Mouse (Mus musculus): ENCODE measurements around the gene Rpl32. TPM values are rescaled to one million over a fixed set of nuclear protein-coding genes. Genes with fewer than 3 reads are reported as not detected.

Gene Rpl32
- total and polyA plus RNA-seq, 2 experiments = 193 to 1,017 TPM

- Histone ChIP-seq H3K9ac (ENCODE audit: low read depth, low read length) (no peak overlapping the region), H3K79me2 (ENCODE audit: control insufficient read depth, insufficient read depth, low read length) (no peaks in the 10 kb centered on the region), H3K36me3 (ENCODE audit: control insufficient read depth, insufficient read depth, low read length) (no peaks in the 10 kb centered on the region), H3K4me1 (ENCODE audit: control insufficient read depth, insufficient read depth, low read length) (peaks cover 6% of the 10 kb centered on the region; the same call in 1 of the 2 replicates), H3K27me3 (ENCODE audit: control insufficient read depth, insufficient read depth, low read length) (no peaks in the 10 kb centered on the region), H3K4me3 (ENCODE audit: insufficient read depth, low read depth, low read length) (no peak overlapping the region), H3K27ac (replicated peaks; ENCODE audit: insufficient read depth, low read depth, low read length) (no peak overlapping the region)
- no peak for DNase-seq (ENCODE audit: extremely low read depth, low read depth, low spot score)
- WGBS = 52% methylated on average over 5 of the region's 5 CpGs
- no peak for TF ChIP-seq CTCF (IDR thresholded peaks at IDR 0.05; ENCODE audit: low read depth, low read length)
- TF ChIP-seq POLR2A (IDR thresholded peaks at IDR 0.05; ENCODE audit: extremely low read depth, insufficient read depth, low read length) = no peak
These were observed 49.1 kb downstream of the Rpl32 start for GRCm38 (mm10) chr6:115759461-115759860.

GRCm38 (mm10) chr6:115758981-115759435 is 49.5 kb downstream of the Rpl32 start:
- Histone ChIP-seq H3K27me3 (ENCODE audit: control insufficient read depth, insufficient read depth, low read length) (no peaks in the 10 kb centered on the region), H3K27ac (replicated peaks; ENCODE audit: insufficient read depth, low read depth, low read length) (no peak overlapping the region), H3K79me2 (ENCODE audit: control insufficient read depth, insufficient read depth, low read length) (no peaks in the 10 kb centered on the region), H3K4me1 (ENCODE audit: control insufficient read depth, insufficient read depth, low read length) (peaks cover 6% of the 10 kb centered on the region; the same call in 1 of the 2 replicates), H3K4me3 (ENCODE audit: insufficient read depth, low read depth, low read length) (no peak overlapping the region), H3K36me3 (ENCODE audit: control insufficient read depth, insufficient read depth, low read length) (no peaks in the 10 kb centered on the region), H3K9ac (ENCODE audit: low read depth, low read length) (no peak overlapping the region)
- 58% methylated on average over 9 of the region's 9 CpGs for WGBS
- no peak for DNase-seq (ENCODE audit: extremely low read depth, low read depth, low spot score)
- no peak for TF ChIP-seq CTCF (IDR thresholded peaks at IDR 0.05; ENCODE audit: low read depth, low read length)
- TF ChIP-seq POLR2A (IDR thresholded peaks at IDR 0.05; ENCODE audit: extremely low read depth, insufficient read depth, low read length) = no peak

GRCm38 (mm10) chr6:115755536-115755935 is 53.0 kb downstream of the Rpl32 start:
- Histone ChIP-seq H3K4me1 (ENCODE audit: control insufficient read depth, insufficient read depth, low read length) (no peaks in the 10 kb centered on the region), H3K27ac (replicated peaks; ENCODE audit: insufficient read depth, low read depth, low read length) (no peak overlapping the region), H3K4me3 (ENCODE audit: insufficient read depth, low read depth, low read length) (no peak overlapping the region), H3K27me3 (ENCODE audit: control insufficient read depth, insufficient read depth, low read length) (no peaks in the 10 kb centered on the region), H3K79me2 (ENCODE audit: control insufficient read depth, insufficient read depth, low read length) (no peaks in the 10 kb centered on the region), H3K9ac (ENCODE audit: low read depth, low read length) (no peak overlapping the region), H3K36me3 (ENCODE audit: control insufficient read depth, insufficient read depth, low read length) (no peaks in the 10 kb centered on the region)
- WGBS = 74% methylated on average over 7 of the region's 7 CpGs
- DNase-seq (ENCODE audit: extremely low read depth, low read depth, low spot score) = no peak
- TF ChIP-seq POLR2A (IDR thresholded peaks at IDR 0.05; ENCODE audit: extremely low read depth, insufficient read depth, low read length) (no peak), CTCF (IDR thresholded peaks at IDR 0.05; ENCODE audit: low read depth, low read length) (no peak)

Other genes with a start within 250 kb of the Rpl32 start
- 19.2 and 19.5 TPM in 2 replicates for gene Mkrn2os, start 216.2 kb downstream of the Rpl32 start, total RNA-seq (2014; rRNA removed)
- gene Mkrn2os, start 216.2 kb downstream of the Rpl32 start, polyA plus RNA-seq (2012; rRNA removed) = 25.4 and 29.3 TPM in 2 replicates
- gene Mkrn2, start 206.8 kb downstream of the Rpl32 start, total RNA-seq (2014; rRNA removed) = 18.9 and 19.9 TPM in 2 replicates
- gene Mkrn2, start 206.8 kb downstream of the Rpl32 start, polyA plus RNA-seq (2012; rRNA removed) = 44.0 and 58.1 TPM in 2 replicates
- 71.0 and 92.3 TPM in 2 replicates for gene Raf1, start 132.1 kb downstream of the Rpl32 start, total RNA-seq (2014; rRNA removed)
- gene Raf1, start 132.1 kb downstream of the Rpl32 start, polyA plus RNA-seq (2012; rRNA removed) = 90.3 and 129 TPM in 2 replicates
- gene Tmem40, start 46.3 kb downstream of the Rpl32 start, total RNA-seq (2014; rRNA removed) = not detected in 2 replicates
- gene Tmem40, start 46.3 kb downstream of the Rpl32 start, polyA plus RNA-seq (2012; rRNA removed) = 0.10 TPM in 1 of 2 replicates, not detected in the other
- 0.18 and 0.40 TPM in 2 replicates for gene Cand2, start 34.2 kb downstream of the Rpl32 start, total RNA-seq (2014; rRNA removed)
- gene Cand2, start 34.2 kb downstream of the Rpl32 start, polyA plus RNA-seq (2012; rRNA removed) = 0.25 and 0.57 TPM in 2 replicates
- gene Efcab12, start 29.7 kb upstream of the Rpl32 start, total RNA-seq (2014; rRNA removed) = 0.07 and 0.09 TPM in 2 replicates
- gene Efcab12, start 29.7 kb upstream of the Rpl32 start, polyA plus RNA-seq (2012; rRNA removed) = 0.05 and 0.11 TPM in 2 replicates
- gene Mbd4, start 44.6 kb upstream of the Rpl32 start, total RNA-seq (2014; rRNA removed) = 1.1 and 1.8 TPM in 2 replicates
- 0.21 and 0.31 TPM in 2 replicates for gene Mbd4, start 44.6 kb upstream of the Rpl32 start, polyA plus RNA-seq (2012; rRNA removed)
- gene Ift122, start 44.7 kb upstream of the Rpl32 start, total RNA-seq (2014; rRNA removed) = 3.0 and 3.6 TPM in 2 replicates
- 2.0 TPM in 2 replicates for gene Ift122, start 44.7 kb upstream of the Rpl32 start, polyA plus RNA-seq (2012; rRNA removed)
- gene Rho, start 123.0 kb upstream of the Rpl32 start, total RNA-seq (2014; rRNA removed) = not detected in 2 replicates
- gene Rho, start 123.0 kb upstream of the Rpl32 start, polyA plus RNA-seq (2012; rRNA removed) = 0.04 TPM in 1 of 2 replicates, not detected in the other
- not detected in 2 replicates for gene H1foo, start 136.2 kb upstream of the Rpl32 start, total RNA-seq (2014; rRNA removed)
- not detected in 2 replicates for gene H1foo, start 136.2 kb upstream of the Rpl32 start, polyA plus RNA-seq (2012; rRNA removed)
- gene Plxnd1, start 186.3 kb upstream of the Rpl32 start, total RNA-seq (2014; rRNA removed) = 12.4 and 17.4 TPM in 2 replicates
- gene Plxnd1, start 186.3 kb upstream of the Rpl32 start, polyA plus RNA-seq (2012; rRNA removed) = 12.1 and 18.4 TPM in 2 replicates